Mouse (Mus musculus) E14TG2a.4 (cell line): ENCODE data around the gene Scp2.

Experiments used
- CTCF ChIP-seq: conservative IDR thresholded peaks from 2 replicates; pipeline ENCODE4 v1.5.1; 2014; ENCODE audit warnings: low read length
- NANOG ChIP-seq: IDR thresholded peaks from 2 replicates; pipeline ENCODE4 v1.6.1; 2014; ENCODE audit warnings: borderline replicate concordance, low read length, mixed read lengths
- POU5F1 ChIP-seq: IDR thresholded peaks from 2 replicates; pipeline ENCODE4 v1.6.1; 2014; ENCODE audit warnings: low read length, borderline replicate concordance

DNA sequence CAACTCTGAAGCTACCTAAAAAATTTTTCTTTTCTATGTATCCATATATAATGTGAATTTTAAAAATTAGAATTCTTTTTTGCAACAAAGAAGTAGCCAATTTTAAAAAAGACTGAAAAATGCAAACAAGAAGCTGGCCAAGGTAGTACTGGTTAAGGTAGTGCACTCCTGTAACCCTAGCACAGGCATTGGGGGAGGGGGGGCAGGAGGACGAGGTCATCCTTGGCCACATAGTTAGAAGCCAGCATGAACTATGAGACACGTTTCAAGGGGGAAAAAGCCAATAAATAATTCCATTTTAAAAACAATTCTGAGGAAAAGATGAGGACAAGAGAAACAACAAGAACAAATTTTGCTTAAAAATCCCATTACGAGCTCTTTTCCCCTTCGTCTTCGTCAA lies 82.3 kb downstream of the Scp2 start:
- no peak for TF ChIP-seq CTCF
- TF ChIP-seq POU5F1, result no peak
- no peak for TF ChIP-seq NANOG
